Mouse (Mus musculus) brain, embryonic 14.5 days (tissue): ENCODE measurements around the gene Sox6. TPM values are rescaled to one million over a fixed set of nuclear protein-coding genes. Genes with fewer than 3 reads are reported as not detected.
A peak's percentile ranks its signal among the peaks of the same experiment; 100 is the strongest.

Source experiments
- DNase-seq: peaks from one replicate; pipeline ENCODE4 v3.0.0-alpha.2; 2011; ENCODE audit warnings: low read depth
- CTCF ChIP-seq: fragments of 200-500 bp; IDR thresholded peaks from 2 replicates; pipeline ENCODE4 v1.5.1; 2012; ENCODE audit warnings: inconsistent platforms, mild to moderate bottlenecking, moderate library complexity, borderline replicate concordance; ENCODE audit not compliant: insufficient read depth, insufficient read length; ENCODE audit errors: extremely low read depth
- POLR2A ChIP-seq: fragments of 200-500 bp; IDR thresholded peaks from 2 replicates; pipeline ENCODE4 v1.6.1; 2012; ENCODE audit warnings: mild to moderate bottlenecking, inconsistent platforms, borderline replicate concordance; ENCODE audit not compliant: poor library complexity, insufficient read depth, insufficient read length, severe bottlenecking; ENCODE audit errors: extremely low read depth
- polyA plus RNA-seq: library from polyadenylated mRNA; depleted of rRNA; stranded (reverse); fragments of >200 nt; gene quantifications from 2 replicates; pipeline ENCODE4 v1.2.3, GENCODE M21; 2012

Gene Sox6
- polyA plus RNA-seq, 1 experiment: 23.1 TPM

- no peak for TF ChIP-seq CTCF
- TF ChIP-seq POLR2A: no peak
- no peak for DNase-seq
These were observed 318.8 kb downstream of the Sox6 start for GRCm38 (mm10) chr7:115719791-115720190.

DNA sequence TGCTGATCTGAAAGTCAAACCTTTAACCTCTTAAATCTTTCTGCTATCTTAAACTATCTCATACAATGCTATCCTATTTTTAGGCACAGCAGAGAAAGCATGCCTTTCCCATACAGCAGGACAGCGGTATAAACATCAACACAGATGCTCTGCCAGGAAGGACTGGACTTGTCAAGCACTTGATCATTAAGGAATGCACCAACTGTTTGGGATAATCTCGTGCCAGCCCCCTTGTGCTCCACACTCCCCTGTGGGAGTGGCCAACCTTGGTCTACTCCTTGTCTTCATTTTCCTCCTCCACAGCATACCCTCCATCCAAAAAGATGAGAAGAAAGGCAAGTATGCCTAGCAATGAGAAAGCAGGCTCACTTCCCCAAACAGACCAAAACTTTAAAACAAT lies 332.5 kb downstream of the Sox6 start:
- TF ChIP-seq CTCF (no peak), POLR2A (no peak)
- peak; percentile 74 for DNase-seq

DNA sequence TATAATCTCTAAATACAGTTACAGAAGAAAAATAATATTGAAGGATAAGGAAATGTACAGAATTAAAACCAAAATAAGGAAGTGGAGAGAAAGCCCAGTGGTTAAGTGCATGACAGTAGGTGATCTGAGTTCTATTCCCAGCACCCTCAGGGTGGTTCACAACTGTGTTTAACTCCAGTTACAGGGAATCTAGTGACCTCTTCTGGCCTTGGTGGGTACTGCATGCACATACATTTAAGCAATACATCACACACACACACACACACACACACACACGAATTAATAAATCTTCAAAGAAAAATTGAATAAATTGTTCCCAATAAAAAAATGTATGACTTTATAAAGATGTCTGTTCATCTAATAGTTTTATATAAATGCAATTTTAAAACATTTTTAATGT lies 340.5 kb downstream of the Sox6 start:
- no peak for TF ChIP-seq POLR2A
- TF ChIP-seq CTCF: peak; percentile 31; the same call in 1 of the 2 replicates
- no peak for DNase-seq

DNA sequence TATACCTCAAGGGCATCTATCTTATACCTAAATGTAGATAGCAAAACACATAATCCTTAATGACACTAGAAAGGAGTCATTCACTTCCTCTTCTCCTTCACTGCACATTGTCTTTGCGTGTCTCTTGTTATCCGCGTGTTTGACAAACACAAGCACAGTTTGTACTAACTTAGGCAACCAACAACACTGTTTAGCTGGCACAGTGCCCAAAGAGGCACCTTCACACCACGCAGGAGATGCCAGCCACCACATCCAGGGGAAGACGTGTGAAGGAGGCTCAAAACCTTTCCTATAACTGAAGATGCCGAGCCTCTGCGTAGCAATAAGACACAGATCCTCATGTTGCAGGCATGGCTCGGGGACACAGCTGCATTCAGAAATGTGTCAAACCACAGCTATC lies 345.4 kb downstream of the Sox6 start:
- TF ChIP-seq POLR2A (no peak), CTCF (no peak)
- DNase-seq: no peak

GRCm38 (mm10) chr7:115691091-115691490 lies 347.5 kb downstream of the Sox6 start:
- TF ChIP-seq CTCF: no peak
- TF ChIP-seq POLR2A: no peak
- peak; percentile 71 for DNase-seq

DNA sequence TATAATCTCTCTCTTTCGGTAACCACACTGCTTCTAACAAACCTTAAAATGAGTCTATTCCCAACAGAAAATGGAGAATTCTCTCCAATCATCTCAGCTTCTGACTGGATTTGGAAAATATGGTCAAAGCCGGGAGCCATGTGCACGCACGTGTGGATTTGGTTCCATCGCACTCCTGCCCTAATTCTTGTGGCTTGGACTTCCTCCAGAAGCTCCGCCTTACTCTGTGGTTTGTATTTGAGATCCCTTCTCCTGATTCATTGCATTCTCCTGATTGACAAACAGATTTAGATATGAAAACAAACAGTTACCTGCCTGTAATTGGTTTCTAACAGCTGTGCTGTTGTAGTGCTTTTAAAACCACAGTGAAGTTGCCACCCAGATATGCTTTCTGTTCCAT lies 351.9 kb downstream of the Sox6 start:
- TF ChIP-seq CTCF (no peak), POLR2A (no peak)
- DNase-seq: no peak

DNA sequence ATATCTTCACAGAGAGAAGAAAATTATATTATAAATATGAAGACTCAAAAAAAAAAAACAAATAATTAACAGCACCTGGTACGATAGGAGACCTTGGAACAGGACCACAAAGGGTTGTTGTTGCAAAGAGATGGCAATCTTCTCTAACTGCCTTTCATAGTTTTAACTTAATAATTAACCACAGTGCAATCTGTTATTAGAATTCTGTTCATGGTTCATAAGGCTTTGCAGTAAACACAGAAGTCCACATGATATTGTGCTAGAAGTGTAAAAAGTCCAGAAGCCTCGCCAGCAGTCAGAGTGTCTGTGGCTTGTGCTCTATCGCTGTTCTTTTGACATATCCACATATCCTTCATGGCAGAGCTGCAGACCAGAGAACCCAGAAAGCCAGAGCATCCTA lies 354.5 kb downstream of the Sox6 start:
- DNase-seq: no peak
- TF ChIP-seq CTCF (no peak), POLR2A (no peak)

- TF ChIP-seq CTCF (no peak), POLR2A (no peak)
These were observed 366.8 kb downstream of the Sox6 start for GRCm38 (mm10) chr7:115671749-115672148.

GRCm38 (mm10) chr7:115671272-115671671 lies 367.3 kb downstream of the Sox6 start:
- peak; percentile 76 for DNase-seq
- TF ChIP-seq POLR2A (no peak), CTCF (no peak)

More at GRCm38 (mm10) chr7:115671749-115672148, 366.8 kb downstream of the Sox6 start:
- no peak for DNase-seq

DNA sequence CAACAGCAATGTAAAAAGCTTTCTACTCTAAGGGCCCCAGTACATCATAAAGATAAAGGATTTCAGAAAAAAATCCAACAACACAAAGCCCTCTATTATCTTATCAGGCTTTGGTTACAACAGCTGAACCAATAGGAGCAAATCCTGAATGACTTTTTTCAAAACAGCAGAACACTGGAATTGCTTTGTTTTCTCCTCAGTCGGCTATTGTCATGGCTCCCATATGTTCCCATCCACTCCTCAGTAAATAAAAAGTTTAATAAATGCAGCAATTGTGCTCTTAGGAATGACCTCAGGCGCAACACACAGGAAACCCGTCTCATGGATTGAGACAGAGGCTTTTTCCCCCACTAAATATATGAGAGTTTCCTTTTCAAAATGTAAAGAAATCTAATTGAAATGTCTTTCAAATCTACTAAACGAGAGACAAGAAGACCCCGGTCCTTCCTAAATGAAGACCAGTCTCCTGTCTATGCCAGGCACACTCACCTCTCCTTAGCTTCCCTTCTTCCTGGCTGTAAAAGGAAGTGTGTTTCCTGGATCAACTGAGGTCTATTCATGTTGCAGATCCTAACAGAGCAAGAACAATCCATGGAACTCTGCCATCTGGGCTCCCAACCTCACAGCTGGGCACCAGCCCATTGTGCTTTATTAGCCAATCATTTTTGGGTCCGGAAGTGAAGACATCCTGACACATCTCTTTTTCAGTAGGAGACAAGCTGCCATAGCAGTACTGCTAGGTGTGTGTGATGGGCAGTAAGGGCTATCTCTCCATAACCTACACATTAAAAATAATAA lies 369.2 kb downstream of the Sox6 start:
- DNase-seq: peak; percentile 49

DNA sequence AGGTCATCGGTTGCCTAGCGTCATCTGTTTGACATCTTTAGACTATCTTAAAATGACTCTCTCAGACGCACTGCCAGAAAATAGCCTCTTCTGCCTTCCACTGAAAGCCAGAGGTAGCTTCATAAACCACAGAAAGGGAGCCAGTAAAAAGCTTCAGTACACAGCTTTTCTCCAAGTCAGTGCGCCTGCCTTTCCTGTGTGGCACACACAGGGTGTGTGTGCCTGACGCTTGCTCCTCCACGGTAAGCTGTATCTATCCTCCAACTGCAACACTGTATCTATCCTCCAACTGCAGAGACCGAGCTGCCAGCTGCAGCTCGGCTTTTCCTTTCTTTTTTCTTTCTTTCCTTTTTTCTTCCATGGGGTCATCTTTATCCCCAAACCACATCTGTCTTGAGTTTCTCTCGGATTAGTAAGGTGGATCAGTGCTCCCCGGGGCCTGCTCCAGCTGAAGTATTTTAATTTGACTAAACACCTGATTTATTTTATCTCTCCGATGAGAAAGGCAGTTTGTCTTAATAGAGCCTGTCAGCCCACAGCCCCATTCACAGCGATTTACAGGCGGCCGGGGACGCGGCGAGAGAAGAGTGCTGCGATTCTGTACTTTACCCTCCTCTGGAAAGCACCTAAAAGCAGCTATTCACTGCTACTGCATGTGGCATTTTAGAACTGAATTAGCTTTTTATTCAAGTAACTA lies 371.8 kb downstream of the Sox6 start:
- TF ChIP-seq POLR2A (no peak), CTCF (no peak)
- DNase-seq: peak; percentile 76

More for the DNA sequence above, 369.2 kb downstream of the Sox6 start:
- TF ChIP-seq POLR2A (no peak), CTCF (no peak)
